Mouse (Mus musculus) layer of hippocampus, adult 8-10 months (tissue): ENCODE results near the gene Gga2. TPM values are rescaled to one million over a fixed set of nuclear protein-coding genes. Genes with fewer than 3 reads are reported as not detected.

Experiments
- DNase-seq, 2 experiments: peaks; one replicate each; pipeline ENCODE4 v3.0.0; 2022; ENCODE audit warnings: low spot score in 2 of 2
- total RNA-seq, 4 experiments: library from RNA; stranded (reverse); gene quantifications; 2 replicates each; pipeline ENCODE4 v1.2.4; 2022

Gga2 gene
- total RNA-seq, 4 experiments from 2014 or later, result 30.5 to 42.7 (median 33.3) TPM

DNA sequence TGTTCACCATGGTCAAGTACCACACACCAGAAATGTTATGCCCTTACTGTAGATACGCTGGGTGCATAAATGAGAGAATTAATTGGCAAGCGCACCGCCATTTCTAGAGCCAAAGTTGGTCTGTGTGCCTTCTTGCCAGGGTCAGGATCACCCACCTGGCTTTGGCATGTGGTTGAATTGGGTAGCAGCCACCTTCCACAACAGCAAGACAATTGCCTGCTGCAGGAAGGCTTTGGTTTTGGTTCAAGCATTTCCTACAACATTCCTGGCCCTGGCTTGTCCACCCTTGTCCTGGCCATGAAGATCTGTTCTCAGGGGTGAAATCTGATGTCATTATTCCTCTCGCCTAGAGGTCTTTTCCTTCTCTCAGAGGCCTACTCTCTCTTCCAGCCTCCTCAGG lies 8.7 kb downstream of the Gga2 start:
- DNase-seq, result no peak

DNA sequence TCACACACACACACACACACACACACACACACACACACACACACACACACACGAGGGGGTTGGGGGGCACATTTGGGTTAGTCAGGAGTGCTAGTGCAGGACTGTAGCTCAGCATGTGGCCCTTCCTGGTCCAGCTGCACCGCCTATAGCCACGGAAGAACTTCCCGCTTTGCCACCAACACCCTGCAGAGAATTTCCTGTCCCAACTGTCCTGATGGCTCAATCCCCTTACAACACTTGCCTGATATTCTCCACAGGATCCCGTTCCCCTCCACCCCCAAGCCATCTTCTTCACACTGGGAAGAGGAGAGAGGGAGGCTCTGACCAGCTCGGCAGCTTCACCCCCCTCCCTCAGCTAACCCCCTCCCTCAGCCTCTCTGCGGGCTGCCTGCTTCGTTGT lies 20.6 kb downstream of the Gga2 start:
- no peak for DNase-seq

DNA sequence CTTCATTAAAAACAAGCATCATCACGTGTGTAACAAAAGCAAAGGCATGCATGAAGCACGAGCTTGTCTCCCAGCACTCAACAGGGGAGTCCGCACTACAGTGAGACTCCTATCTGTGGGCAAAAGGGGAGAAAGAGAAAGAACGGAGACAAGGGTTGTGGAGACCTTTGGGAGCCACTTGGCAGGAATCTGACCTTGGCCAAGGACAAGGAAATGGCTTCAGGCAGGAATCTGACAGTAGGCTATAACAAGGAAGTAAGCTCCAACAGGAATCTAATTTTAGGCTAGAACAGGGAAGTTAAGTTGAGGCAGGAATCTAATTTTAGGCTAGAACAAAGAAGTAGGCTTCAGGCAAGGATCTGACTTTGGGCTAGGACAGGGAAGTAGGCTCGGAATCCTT lies 25.1 kb downstream of the Gga2 start:
- no peak for DNase-seq

DNA sequence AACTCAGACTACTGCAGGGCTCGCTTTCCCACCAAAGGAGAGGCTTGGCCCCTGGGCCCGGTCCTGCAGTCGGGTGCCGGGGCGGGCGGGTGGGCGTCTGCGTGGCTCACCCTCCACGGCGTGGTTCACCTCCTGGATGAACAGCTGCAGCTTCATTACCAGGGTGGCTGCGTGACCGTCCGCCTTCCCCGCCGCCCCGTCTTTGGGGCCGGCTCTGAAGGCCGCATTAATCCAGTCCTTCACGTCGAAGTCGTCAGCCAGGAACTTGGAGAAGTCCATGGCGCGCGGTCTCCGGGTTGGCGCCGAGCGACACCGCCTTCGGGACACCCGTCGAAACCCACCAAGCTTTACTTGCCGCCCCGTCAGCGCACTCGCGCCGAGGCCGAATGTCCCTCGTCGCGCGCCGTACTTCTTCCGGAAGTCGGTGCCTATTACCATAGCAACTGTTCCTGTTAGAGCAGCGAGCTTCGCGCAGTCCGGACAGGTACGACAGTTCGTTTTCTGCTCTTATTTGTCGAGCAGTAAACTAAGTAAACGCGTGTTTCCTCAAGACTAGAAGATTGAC lies 39.6 kb downstream of the Gga2 start, which contains the start of gene Cog7:
TSS of gene Cog7 (minus strand) at position 405 of the 565 bp plus-strand sequence.
- peak; percentile 81 to 92 for DNase-seq

DNA sequence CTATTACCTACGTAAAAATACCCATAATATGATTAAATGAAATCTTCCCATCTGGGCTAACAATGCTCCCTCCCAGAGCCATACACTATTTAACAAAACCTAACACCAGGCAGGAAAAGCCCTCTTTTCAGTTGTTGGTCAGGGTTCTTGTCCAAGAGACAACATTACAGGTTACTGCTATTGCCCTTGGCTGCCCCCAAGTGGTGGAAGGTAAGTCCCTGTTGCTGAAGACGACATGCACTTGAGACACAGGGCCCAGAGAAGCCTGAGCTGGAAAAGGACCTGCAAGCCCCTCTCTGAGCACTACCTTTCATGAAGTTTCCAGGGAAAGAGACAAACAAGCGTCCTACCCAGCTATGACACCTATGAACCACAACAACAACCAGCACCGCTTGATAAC lies 46.0 kb downstream of the Gga2 start:
- no peak for DNase-seq

DNA sequence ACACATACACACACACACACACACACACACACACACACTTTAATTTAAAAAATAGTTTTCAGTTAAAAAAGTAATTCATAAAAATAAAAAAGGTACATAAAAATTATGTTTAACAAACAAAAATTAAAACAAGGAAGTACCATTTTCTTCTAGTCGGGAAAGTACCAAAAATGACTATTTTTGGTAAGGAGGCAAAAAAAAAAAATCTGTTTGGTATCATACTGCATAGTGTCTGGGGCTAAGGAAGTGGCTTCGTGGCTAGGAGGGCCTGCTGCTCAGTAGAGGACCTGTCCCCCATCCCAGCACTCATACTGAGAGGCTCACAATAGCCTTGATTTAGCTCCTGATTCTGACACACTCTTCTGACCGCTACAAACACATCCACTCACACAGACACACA lies 49.3 kb downstream of the Gga2 start:
- DNase-seq, result no peak

DNA sequence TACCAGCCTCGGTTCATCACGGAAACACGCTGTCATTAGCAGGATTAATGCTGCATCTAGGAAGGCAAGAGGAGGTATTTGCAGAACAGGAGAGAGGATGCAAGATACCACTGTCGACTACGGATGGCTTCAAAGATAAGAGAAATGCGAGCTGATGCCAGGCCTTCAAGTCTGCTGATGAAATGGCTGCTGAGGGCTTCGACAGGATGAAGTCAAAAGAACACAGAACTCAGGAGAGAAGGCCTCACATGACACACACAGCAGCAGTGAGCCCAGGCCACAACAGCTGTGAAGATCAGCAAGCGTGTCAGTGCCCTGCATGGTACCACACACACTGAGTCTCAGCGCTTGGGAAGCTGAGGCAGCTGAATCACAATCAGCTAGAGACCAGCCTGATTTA lies 50.8 kb downstream of the Gga2 start:
- no peak for DNase-seq

DNA sequence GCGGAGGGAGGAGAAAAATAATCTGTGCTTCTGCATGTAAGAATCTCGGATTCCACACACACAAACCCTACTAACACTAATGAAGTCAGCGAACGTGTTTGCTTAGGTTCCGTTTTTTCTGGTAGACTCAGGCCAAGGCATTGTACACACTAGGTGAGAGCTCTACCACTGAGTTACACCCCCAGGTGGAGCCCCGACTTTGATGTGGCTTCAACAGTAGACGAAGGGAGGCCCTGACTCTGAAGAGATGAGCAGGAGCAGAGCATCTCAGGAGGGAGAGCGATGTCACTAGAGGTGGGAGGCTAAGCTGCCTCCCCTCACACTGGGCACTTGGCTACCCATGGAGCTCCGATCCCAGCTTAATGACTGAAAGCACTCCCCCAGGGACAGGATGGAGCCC lies 52.2 kb downstream of the Gga2 start:
- DNase-seq, result no peak

DNA sequence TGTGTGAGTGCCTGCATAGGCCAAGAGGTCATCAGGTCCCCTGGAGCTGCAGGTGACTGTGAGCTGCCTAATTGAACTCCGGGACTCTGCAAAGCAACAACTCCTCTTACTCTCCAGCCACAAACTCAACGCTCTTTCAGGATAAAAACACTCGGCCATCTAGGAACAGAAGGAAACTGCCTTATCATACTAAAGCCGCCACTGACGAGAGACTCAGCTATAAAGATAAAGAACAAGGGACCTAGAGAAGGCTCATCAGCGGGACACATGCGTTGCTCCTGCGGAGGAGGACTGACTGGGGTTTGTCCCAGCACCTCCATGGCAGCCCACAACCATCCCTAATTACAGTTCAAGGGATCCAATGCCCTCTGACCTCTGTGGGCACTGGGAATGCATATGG lies 52.8 kb downstream of the Gga2 start:
- DNase-seq, result no peak

DNA sequence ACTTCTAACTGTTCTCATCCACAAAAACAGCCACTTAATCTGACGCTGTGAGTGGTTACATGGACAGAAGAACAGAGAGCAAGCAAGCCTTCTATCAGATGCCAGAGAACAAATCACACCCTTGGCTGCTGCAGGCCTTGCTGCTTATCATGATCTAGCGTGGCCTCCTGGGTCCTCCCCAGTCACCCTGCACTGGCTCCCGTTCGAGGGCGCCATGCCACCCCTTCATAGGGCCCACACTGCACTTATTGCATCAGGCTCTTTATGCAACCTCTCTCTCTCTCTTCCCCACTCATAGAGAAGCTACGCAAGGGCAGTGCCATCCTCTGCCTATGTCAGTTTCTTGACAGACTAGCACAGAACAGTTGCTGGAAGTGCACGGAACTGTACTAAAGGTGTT lies 54.9 kb downstream of the Gga2 start:
- no peak for DNase-seq

DNA sequence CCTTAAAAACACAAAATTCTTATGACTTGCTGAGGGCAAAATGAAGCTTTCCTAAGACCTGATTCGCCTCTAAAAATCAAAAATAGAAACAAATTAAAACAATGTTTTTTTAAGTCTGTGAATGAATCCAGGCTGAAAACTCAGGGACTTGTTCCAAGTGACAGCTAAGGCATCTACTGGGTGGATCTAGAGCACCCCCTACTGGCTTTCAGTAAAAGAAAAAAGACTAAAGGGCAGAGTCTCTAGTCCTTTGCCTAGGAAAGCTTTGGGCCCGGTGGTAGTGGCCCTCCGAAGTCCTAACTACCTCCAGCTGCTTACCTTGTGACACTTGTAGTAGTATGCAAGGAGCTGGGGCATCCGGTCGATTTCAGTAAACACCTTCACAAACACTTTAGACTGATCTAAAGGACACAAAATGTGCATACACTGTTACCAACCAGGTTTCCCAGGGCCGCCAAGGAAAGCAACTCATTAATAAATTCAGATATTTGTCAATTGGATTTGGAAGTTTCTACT lies 57.1 kb downstream of the Gga2 start:
- DNase-seq, result peak in 1 of 2 experiments; percentile 37

DNA sequence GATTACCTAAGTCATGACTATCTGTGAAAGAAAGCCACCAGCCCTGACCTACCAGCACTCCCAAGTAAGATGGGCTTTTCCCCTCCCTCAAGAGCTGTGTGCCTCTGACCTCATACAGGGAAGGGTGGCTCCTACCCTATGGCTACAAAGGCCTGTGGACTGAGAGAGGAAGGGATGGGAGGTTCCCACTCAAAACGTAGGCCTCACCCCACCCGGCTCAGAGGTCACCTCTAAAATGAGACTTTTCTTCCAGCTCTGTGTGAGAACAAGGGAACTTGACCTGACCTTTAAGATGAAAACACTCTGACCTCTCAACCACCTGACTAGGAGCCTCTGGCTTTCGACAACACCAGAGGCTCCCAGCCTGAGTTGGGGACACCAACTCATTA lies 58.5 kb downstream of the Gga2 start:
- no peak for DNase-seq

DNA sequence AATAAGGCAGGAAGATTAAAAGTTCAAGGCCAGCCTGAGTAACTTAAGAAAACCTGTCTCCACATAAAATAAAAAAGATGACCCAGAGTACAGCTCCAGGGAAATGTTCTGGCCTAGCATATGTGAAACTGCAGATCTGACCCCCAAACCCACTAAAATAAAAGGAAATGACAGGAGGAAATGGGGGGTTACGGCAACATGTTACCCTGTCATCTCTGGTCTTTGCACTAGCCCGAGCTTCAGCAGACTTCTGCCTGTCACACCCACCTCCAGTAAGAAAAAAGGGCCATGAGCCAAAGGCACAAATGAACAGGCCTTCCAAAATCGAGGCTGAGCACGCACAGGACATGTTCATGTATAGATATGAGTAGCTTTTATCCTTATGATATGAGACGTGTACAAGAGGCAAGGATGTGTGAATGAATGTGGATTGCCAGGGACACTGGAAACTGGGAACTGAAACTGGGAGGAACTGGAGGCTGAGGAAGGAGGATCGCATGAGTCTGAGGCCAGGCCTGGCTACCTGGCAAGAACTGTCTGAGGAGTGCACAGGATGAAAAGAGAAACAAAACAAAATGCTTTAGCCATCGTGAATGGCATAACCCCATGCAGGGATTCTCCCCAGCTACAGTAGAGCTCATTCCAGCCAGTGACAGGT lies 59.0 kb downstream of the Gga2 start:
- no peak for DNase-seq

DNA sequence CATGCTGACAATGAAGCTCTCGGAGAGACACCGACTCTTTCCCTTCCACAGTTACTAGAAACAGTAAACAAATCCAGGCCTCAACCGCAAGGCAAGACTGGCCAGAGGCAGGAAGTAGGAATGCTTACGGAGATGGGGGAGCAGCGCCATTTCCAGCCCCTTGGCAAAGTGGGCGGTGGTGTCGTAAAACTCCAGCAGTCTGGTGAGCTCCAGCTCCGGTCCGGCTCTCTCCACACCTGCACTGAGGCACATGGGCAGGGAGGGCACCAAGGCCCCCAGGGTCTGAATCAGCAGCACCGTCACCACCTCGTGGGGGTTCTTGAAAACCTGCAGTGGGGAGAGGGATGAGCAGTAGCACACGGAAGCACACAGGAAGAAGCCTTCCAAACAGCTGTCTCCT lies 65.2 kb downstream of the Gga2 start:
- DNase-seq, result no peak

DNA sequence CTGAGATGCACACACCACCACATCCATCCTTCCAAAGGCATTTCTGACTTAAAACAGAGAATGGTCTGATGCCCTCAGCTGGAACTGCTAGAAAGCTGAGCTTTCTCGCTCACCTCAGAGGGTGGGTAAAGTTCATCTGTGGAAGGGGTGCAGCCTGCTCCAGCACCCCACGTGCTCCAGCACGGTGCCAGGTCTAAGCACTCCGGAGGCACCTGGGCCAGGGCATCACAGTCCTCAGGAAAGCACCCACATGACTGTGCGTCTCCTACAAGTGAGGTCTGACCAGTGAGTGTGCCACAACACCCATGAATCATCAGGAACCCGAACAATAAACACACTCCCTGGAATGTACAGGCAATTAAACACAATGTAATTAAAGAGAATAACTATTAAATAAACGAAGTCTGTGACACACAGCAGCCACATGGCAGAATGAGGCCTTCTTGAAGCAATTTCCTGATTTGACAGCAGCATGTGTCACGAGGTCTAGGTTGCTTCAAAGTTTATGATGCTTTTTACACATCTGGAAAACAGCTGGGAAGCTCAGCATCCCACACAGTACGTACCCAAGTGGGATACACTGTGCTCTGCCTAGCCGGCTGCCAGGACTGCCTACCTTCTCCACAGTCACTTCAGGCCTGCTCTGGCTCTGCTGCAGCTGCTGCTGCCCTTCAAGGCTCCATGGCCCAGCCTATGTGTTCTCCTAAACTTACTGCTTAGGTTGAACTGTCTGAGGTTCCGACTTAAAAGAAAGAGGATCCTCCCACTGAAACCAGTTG lies 65.9 kb downstream of the Gga2 start:
- no peak for DNase-seq

DNA sequence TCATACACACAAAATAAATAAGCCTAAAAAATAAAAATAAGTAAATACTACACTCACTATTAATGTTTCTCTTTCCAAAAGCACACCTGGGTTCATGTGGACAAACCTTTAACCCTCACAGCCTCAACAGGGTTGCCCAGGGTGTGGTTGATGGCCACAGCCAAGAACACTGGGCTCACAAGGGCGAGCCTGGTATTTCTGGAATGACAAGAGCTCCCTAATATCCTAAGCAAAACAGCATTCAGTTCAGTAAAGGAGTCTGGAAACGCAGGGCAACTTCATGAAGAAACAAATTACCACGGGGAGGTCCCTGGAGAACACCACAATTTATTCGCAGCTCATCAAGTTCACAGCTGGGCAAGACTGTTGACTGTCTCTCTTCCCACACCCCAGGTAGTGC lies 73.5 kb downstream of the Gga2 start:
- DNase-seq, result no peak

DNA sequence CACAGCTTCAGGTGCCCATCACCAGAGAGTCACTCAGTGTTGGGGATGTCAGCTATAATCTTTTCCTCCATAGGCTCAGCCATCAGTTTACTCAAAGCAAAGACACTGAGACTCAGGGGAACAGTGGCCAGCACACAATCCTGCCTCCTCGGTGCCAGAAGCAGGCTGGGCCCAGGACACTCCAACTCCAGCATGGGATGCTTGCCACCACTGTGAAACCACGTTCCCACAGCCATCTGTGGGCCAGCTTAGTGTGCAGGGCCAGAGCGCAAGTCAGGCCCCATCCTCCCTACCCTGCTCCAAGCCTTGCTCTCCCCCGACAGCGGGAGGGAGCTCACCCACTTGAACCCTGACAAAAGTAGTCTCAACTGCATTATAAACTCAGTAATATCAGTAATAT lies 74.8 kb downstream of the Gga2 start:
- no peak for DNase-seq

DNA sequence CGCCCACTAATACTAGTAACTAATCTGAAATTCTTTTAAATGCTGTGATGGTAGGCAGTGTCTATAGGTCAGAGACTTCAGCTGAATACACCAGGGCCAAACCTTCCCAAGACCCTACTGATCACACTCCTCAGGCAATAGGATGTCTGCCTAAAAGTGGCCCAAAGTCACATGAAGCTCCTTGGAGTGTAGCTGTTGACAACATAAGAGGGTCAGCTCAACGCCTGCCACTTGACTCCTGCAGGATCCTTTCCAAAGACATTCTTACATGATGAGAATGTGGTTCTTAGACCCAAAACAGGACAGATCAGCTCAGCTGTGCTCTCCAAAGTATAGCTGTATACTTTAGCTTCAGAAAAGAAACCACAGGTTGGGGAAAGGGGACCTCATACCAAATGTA lies 78.7 kb downstream of the Gga2 start:
- no peak for DNase-seq

DNA sequence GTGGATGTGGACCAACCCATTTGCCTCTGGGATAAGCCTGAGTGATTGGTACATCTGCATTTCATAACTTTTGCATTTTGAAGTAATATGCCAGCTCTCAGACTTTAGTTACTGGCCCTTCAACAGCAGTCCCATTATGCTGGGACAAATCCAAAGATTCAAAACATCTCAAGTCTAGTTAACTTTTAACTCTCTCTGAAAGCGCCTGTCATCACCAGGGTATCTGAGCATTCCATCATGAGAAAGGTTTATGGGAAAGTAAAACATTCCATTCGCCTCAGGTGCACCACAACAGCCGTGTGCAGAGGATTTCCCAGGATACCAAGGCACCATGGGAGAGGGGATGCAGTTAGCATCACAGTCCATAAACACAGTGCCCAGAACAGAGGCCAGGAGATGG lies 79.4 kb downstream of the Gga2 start:
- DNase-seq, result no peak

DNA sequence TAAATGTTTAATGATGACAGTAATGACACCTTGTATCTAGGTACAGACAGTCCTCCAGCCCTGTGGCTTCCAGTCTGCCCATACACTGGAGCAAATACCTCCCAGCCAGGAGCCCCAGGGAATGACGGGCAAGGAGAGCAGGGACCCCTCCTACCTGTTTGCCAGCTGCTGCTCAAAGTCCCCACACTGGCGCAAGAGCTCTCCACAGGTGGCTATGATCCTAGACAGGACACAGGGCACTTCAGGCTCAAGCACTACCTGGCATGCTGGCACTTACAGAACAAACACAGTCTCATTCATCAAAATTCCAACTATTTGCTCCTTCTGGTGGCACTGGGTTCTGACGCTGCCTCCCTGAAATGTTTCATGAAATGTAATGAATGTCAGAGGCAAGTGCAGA lies 80.0 kb downstream of the Gga2 start:
- no peak for DNase-seq

DNA sequence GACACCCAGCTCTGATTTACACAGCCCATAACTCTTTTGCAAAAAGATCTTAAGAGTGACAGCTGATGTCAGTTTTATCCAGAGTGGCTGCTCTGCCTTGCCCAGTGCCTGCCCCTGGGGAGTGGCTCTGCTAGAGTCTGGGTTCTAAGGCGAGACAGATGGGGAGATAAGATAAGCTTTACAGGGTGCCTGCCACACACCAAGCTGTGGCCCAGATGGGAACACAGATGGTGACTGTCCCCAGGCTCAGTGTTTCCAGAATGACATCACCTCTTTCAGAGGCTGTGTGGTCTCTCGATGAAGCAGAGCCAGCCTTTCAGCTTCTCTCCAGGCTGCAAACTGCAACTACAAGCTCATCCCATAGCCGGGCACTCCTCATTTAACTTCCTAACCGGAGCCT lies 81.3 kb downstream of the Gga2 start:
- DNase-seq, result peak; percentile 85 to 91

DNA sequence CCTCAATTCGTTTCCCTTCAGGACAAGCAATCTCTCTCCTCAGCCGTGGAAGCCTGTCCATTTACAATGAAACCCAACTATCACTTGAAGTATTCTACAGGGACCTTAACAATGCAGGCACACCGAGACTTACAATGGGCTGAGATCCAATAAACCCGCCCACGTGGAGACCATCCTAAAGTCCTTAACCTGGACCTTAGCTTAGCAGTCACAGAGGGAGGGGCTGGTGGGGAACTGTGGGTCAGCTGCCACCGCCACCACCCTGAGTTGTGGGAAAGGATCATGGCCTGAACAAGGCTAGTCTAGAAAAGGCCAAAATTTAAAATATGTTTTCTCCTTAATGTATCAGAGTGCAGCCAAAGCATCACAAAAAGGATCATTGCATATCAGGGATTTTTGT lies 81.8 kb downstream of the Gga2 start:
- no peak for DNase-seq
